In genomic region chr10:30629513-30629912, GRCm38 (mm10) we compare ENCODE assay signal across 9 mouse cellular contexts. TPM values are rescaled to one million over a fixed set of nuclear protein-coding genes. Genes with fewer than 3 reads are reported as not detected.
DNase-seq lines count a peak whose midpoint lies in the region; ATAC-seq and TF ChIP-seq lines count a peak whose summit lies in the region.
"Had no signal": no experiment of that assay in that cellular context is flagged by ENCODE, and none has a peak within 500 bp of the region (broad histone marks: within the 10 kb centered on the region; RNA-seq: fewer than 3 reads in every experiment).

Gene Hint3 (minus strand): TSS chr10:30629632.

- no peaks in the 10 kb centered on the region for H3K27me3 ChIP-seq in kidney, adult 2 months (replicated peaks; ENCODE audit: control insufficient read depth, insufficient read depth, low read length)

- no peaks in the 10 kb centered on the region for H3K36me3 ChIP-seq in kidney, adult 2 months (ENCODE audit: control insufficient read depth, insufficient read depth, low read length)

- no peak for TF ChIP-seq POLR2A in kidney, adult 2 months (IDR thresholded peaks at IDR 0.05; ENCODE audit: low read depth, low read length)
- no peak for TF ChIP-seq POLR2A in bone marrow, adult 2 months (IDR thresholded peaks at IDR 0.05; ENCODE audit: borderline replicate concordance, control insufficient read depth, low read depth, low read length)

- no peak within 1 kb of the TSS for H3K27ac ChIP-seq in kidney, adult 2 months (ENCODE audit: insufficient read depth, low read depth, low read length)
- H3K27ac ChIP-seq in bone marrow, adult 2 months (ENCODE audit: control insufficient read depth, insufficient read depth, low read depth, low read length, poor library complexity) = no peak within 1 kb of the TSS
- H3K27ac ChIP-seq: liver, embryonic 14.5 days had no signal

- no peaks in the 10 kb centered on the region for H3K4me1 ChIP-seq in kidney, adult 2 months (ENCODE audit: control insufficient read depth, insufficient read depth, low read length)
- H3K4me1 ChIP-seq in bone marrow, adult 2 months (ENCODE audit: control insufficient read depth, insufficient read depth, low read length) = no peaks in the 10 kb centered on the region

- no peak for ATAC-seq in monocyte, adult 5-6 weeks (replicated peaks; ENCODE audit: insufficient number of reproducible peaks, low FRiP score, low TSS enrichment, poor library complexity, severe bottlenecking)

- 89% methylated on average over 3 of the region's 3 CpGs for WGBS in kidney, adult 2 months
- WGBS in bone marrow, adult 2 months = 74% methylated on average over 3 of the region's 3 CpGs

- no peak within 1 kb of the TSS for H3K4me3 ChIP-seq in kidney, adult 2 months (ENCODE audit: insufficient read depth, low read depth, low read length)
- H3K4me3 ChIP-seq in bone marrow, adult 2 months (replicated peaks; ENCODE audit: control insufficient read depth, low read depth, low read length) = no peak within 1 kb of the TSS

- no peak for TF ChIP-seq CTCF in kidney, adult 2 months (conservative IDR thresholded peaks at IDR 0.05; ENCODE audit: insufficient read depth, insufficient read length, low read depth, low read length)
- TF ChIP-seq CTCF in bone marrow, adult 2 months (IDR thresholded peaks at IDR 0.05; ENCODE audit: control insufficient read depth, insufficient read depth, low read length) = no peak

- no peak for DNase-seq in kidney, adult 2 months
- no peak for DNase-seq in kidney, postnatal 25 days
- no peak for DNase-seq in gastrocnemius, postnatal 4 days (ENCODE audit: low spot score in 2 of 2)
- DNase-seq in layer of hippocampus, postnatal 10 days (ENCODE audit: low spot score in 2 of 2) = no peak
- DNase-seq in thymus, postnatal 10 days (ENCODE audit: low spot score in 2 of 2) = no peak
- no peak for DNase-seq in cerebellum, adult 11 months

RNA-seq across cellular contexts. Expression of gene Hint3, which starts in this region (rescaled TPM):
- 17.5 and 20.3 TPM in 2 replicates for polyA plus RNA-seq in kidney, adult 2 months (2012; rRNA removed)
- 10.5 and 15.1 TPM in 2 replicates for polyA plus RNA-seq in bone marrow, adult 2 months (2011; ENCODE audit: insufficient read depth, insufficient read length, low replicate concordance, missing spikeins)
- 10 to 100 TPM; 30.6 to 31.3 TPM for total RNA-seq in gastrocnemius, postnatal 4 days (2021)
- total RNA-seq in layer of hippocampus, postnatal 10 days (2021) = 10 to 100 TPM; 31.1 to 38.0 TPM
- 18.7 to 22.6 TPM (median 19.9 TPM) in 3 replicates for total RNA-seq in monocyte, adult 5-6 weeks (2017)
